Mouse (Mus musculus) lung, postnatal 0 days (tissue): Measurements from ENCODE around the gene Slc35c2. TPM values are rescaled to one million over a fixed set of nuclear protein-coding genes. Genes with fewer than 3 reads are reported as not detected.
A peak's percentile ranks its signal among the peaks of the same experiment; 100 is the strongest.

Experiments
- ATAC-seq: fragments of 200-750 bp; cut with Nextera tagmentation; 2 replicates; pipeline ENCODE4 v1.8.0; 2017; ENCODE audit warnings: moderate library complexity
- DNase-seq: peaks from one replicate; pipeline ENCODE4 v3.0.0-alpha.2; 2016; ENCODE audit warnings: low spot score
- H3K27ac ChIP-seq: fragments of 300-500 bp; sonication (generic); 2 replicates; pipeline ENCODE4 v1.5.1; 2014; ENCODE audit warnings: antibody characterized with exemption, mild to moderate bottlenecking, low read length, mixed read lengths
- H3K27me3 ChIP-seq: fragments of 300-500 bp; sonication (generic); replicated peaks from 2 replicates; pipeline ENCODE4 v1.6.1; 2014; ENCODE audit warnings: low read length, mixed read lengths; ENCODE audit not compliant: insufficient read depth
- H3K36me3 ChIP-seq: fragments of 300-500 bp; sonication (generic); 2 replicates; pipeline ENCODE4 v1.6.1; 2014; ENCODE audit warnings: low read length, mixed read lengths; ENCODE audit not compliant: insufficient read depth
- H3K4me1 ChIP-seq: fragments of 300-500 bp; sonication (generic); 2 replicates; pipeline ENCODE4 v1.6.1; 2014; ENCODE audit warnings: antibody characterized with exemption, low read depth, low read length, mixed read lengths; ENCODE audit not compliant: insufficient read depth
- H3K4me2 ChIP-seq: fragments of 300-500 bp; sonication (generic); replicated peaks from 2 replicates; pipeline ENCODE4 v1.6.1; 2014; ENCODE audit warnings: low read depth, mild to moderate bottlenecking, low read length, moderate library complexity, mixed read lengths
- H3K4me3 ChIP-seq: fragments of 300-500 bp; sonication (generic); 2 replicates; pipeline ENCODE4 v1.5.1; 2014; ENCODE audit warnings: low read depth, low read length
- H3K9ac ChIP-seq: fragments of 300-500 bp; sonication (generic); replicated peaks from 2 replicates; pipeline ENCODE4 v1.6.1; 2014; ENCODE audit warnings: low read depth, mild to moderate bottlenecking
- H3K9me3 ChIP-seq: fragments of 300-500 bp; sonication (generic); 2 replicates; pipeline ENCODE4 v1.6.1; 2016; ENCODE audit warnings: low read length, mixed read lengths
- CTCF ChIP-seq: IDR thresholded peaks from 2 replicates; pipeline ENCODE4 v1.5.1; 2016; ENCODE audit warnings: antibody characterized with exemption, mild to moderate bottlenecking
- EP300 ChIP-seq: IDR thresholded peaks from 2 replicates; pipeline ENCODE4 v1.6.1; 2016; ENCODE audit warnings: antibody characterized with exemption, mild to moderate bottlenecking, control low read depth
- WGBS: fragments of 180-500 bp; shearing (Covaris S2); extraction: QIAGEN DNeasy Blood & Tissue Kit; methylation state at CpG from one replicate; pipeline ENCODE4 v1.1.7; 2014; 5-methylcytosine and 5-hydroxymethylcytosine counted together
- polyA plus RNA-seq: library from polyadenylated mRNA; unstranded; fragments of >200 nt; fragmentation: Nextera tagmentation; extraction: Ambion mirVana; gene quantifications from 2 replicates; pipeline ENCODE4 v1.2.1, GENCODE M21; 2015

Slc35c2 gene
- polyA plus RNA-seq, 1 experiment from 2014 or later: 42.8 TPM

GRCm38 (mm10) chr2:165316204-165316603 is 28.5 kb upstream of the Slc35c2 start:
- TF ChIP-seq EP300 (no peak), CTCF (no peak)
- 49% methylated on average over 10 of the region's 10 CpGs for WGBS
- H3K4me2 ChIP-seq: no peak overlapping the region
- H3K27ac ChIP-seq: peak overlapping the region; percentile 72
- no peaks in the 10 kb centered on the region for H3K27me3 ChIP-seq
- H3K4me3 ChIP-seq: no peak overlapping the region
- no peak overlapping the region for H3K9ac ChIP-seq
- peaks cover 31% of the 10 kb centered on the region for H3K36me3 ChIP-seq
- ATAC-seq (no peak), DNase-seq (no peak)
- H3K9me3 ChIP-seq: no peaks in the 10 kb centered on the region
- peaks cover 32% of the 10 kb centered on the region; the same call in 1 of the 2 replicates for H3K4me1 ChIP-seq

GRCm38 (mm10) chr2:165314197-165314596 is 26.5 kb upstream of the Slc35c2 start:
- 88% methylated on average over 8 of the region's 8 CpGs for WGBS
- no peaks in the 10 kb centered on the region for H3K9me3 ChIP-seq
- H3K4me2 ChIP-seq: no peak overlapping the region
- H3K27me3 ChIP-seq: no peaks in the 10 kb centered on the region
- TF ChIP-seq CTCF (no peak), EP300 (no peak)
- no peak overlapping the region for H3K27ac ChIP-seq
- no peak overlapping the region for H3K9ac ChIP-seq
- H3K4me3 ChIP-seq: no peak overlapping the region
- DNase-seq (no peak), ATAC-seq (no peak)
- H3K36me3 ChIP-seq: peaks cover 37% of the 10 kb centered on the region
- H3K4me1 ChIP-seq: peaks cover 18% of the 10 kb centered on the region; the same call in 1 of the 2 replicates

- ATAC-seq (no peak), DNase-seq (no peak)
- no peaks in the 10 kb centered on the region for H3K27me3 ChIP-seq
- no peak overlapping the region for H3K9ac ChIP-seq
- H3K9me3 ChIP-seq: no peaks in the 10 kb centered on the region
- H3K36me3 ChIP-seq: peaks cover 43% of the 10 kb centered on the region
- peaks cover 4% of the 10 kb centered on the region; the same call in 1 of the 2 replicates for H3K4me1 ChIP-seq
- H3K4me2 ChIP-seq: no peak overlapping the region
- WGBS: 72% methylated on average over 7 of the region's 7 CpGs
- TF ChIP-seq EP300 (no peak), CTCF (no peak)
- no peak overlapping the region for H3K4me3 ChIP-seq
- no peak overlapping the region for H3K27ac ChIP-seq
Observed at GRCm38 (mm10) chr2:165312381-165312780, 24.7 kb upstream of the Slc35c2 start.

DNA sequence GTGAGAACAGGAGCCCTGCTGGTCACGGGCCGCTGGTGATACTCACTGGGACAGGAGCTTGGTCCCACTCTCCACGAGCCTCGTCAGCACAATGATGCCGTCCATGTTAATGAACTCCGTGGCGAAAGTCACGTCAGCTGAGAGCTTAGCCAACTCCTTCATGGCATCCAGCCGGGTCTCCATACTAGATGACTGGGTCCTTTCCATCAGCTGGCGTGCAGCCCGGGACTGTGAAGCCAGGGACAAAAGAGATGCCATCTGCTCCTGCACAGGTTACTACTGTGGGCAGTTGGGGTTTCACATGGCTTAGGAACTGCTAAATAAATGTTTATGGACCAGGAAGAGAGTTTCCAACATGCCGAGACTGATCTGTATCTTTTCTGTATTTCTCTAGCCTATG is 23.9 kb upstream of the Slc35c2 start:
- Histone ChIP-seq H3K4me2 (no peak overlapping the region), H3K9ac (no peak overlapping the region), H3K9me3 (no peaks in the 10 kb centered on the region), H3K4me1 (no peaks in the 10 kb centered on the region), H3K36me3 (peaks cover 47% of the 10 kb centered on the region), H3K27ac (no peak overlapping the region), H3K4me3 (no peak overlapping the region), H3K27me3 (no peaks in the 10 kb centered on the region)
- WGBS: 87% methylated on average over 12 of the region's 12 CpGs
- TF ChIP-seq CTCF: no peak
- TF ChIP-seq EP300: no peak
- DNase-seq (no peak), ATAC-seq (no peak)

DNA sequence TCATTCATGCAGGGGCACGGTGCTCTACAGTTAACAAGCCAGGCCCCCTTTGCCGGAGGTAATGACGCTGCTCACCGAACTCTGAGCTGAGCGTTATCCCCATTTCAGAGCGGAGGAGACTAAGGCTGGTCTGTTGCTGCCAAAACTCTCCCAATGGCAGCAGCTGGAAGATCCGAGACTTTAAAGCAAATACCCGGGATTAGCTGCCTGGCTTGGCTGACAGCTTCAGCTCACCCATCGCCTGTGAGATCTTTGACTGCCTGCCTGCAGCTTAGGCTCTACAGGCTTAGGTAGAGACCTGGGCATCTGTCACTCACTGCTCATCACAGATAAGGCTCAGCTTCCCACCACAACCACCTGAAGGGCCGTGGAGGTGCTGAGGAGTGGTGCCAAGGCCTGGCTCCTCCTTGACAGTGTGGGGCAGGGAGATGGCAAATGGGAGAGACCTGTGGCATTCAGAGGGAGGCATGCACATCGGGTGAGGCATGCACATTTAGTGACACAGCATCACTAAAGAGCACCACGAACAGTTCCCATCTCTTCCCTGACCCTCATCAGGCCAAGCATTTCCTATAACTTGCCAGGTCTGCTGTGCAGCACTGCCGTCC is 23.3 kb upstream of the Slc35c2 start:
- no peak for TF ChIP-seq CTCF
- TF ChIP-seq EP300: no peak
- Histone ChIP-seq H3K4me3 (no peak overlapping the region), H3K4me1 (no peaks in the 10 kb centered on the region), H3K4me2 (no peak overlapping the region), H3K27ac (no peak overlapping the region), H3K9me3 (no peaks in the 10 kb centered on the region), H3K36me3 (peaks cover 47% of the 10 kb centered on the region), H3K9ac (no peak overlapping the region), H3K27me3 (no peaks in the 10 kb centered on the region)
- WGBS: 79% methylated on average over 13 of the region's 13 CpGs
- ATAC-seq (no peak), DNase-seq (no peak)

DNA sequence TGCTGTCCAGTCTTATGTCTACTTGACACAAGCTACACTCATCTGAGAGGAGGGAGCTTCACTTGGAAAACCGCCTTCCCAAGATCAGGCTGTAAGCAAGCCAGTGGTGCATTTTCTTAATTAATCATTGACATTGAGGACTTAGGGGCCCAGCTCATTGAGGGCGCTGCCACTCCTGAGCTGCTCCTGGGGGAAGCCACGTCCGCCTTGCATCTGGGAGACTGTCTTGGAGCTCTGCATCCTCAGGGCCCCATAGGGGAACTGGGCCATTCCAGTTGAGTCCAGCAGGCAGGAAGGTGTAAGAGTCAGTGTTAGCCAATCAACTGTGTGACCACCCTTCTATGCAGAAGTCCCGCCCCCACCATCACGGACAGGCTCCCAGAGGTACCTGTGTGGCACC is 20.1 kb upstream of the Slc35c2 start:
- no peaks in the 10 kb centered on the region for H3K4me1 ChIP-seq
- H3K36me3 ChIP-seq: peaks cover 41% of the 10 kb centered on the region
- no peak for ATAC-seq
- H3K4me3 ChIP-seq: no peak overlapping the region
- H3K9me3 ChIP-seq: no peaks in the 10 kb centered on the region
- H3K27me3 ChIP-seq: no peaks in the 10 kb centered on the region
- no peak for TF ChIP-seq CTCF
- TF ChIP-seq EP300: no peak
- H3K9ac ChIP-seq: no peak overlapping the region
- no peak overlapping the region for H3K4me2 ChIP-seq
- no peak overlapping the region for H3K27ac ChIP-seq
- WGBS: 86% methylated on average over 6 of the region's 6 CpGs
- no peak for DNase-seq
